Mouse (Mus musculus) stomach, embryonic 16.5 days (tissue): ENCODE results near the gene Gm5447. TPM values are rescaled to one million over a fixed set of nuclear protein-coding genes. Genes with fewer than 3 reads are reported as not detected.

ENCODE experiments used
- ATAC-seq: fragments of 200-750 bp; cut with Nextera tagmentation; 2 replicates; pipeline ENCODE4 v1.8.0; 2017; ENCODE audit warnings: moderate number of reproducible peaks, moderate TSS enrichment; ENCODE audit not compliant: insufficient read depth, low FRiP score
- H3K27ac ChIP-seq: fragments of 300-500 bp; sonication (generic); 2 replicates; pipeline ENCODE4 v1.5.1; 2014; ENCODE audit warnings: low read length
- H3K27me3 ChIP-seq: fragments of 300-500 bp; sonication (generic); 2 replicates; pipeline ENCODE4 v1.6.1; 2014; ENCODE audit warnings: low read length, control low read depth, mixed read lengths; ENCODE audit not compliant: control insufficient read depth, insufficient read depth
- H3K36me3 ChIP-seq: fragments of 300-500 bp; sonication (generic); 2 replicates; pipeline ENCODE4 v1.6.1; 2014; ENCODE audit warnings: low read length; ENCODE audit not compliant: control insufficient read depth, insufficient read depth
- H3K4me1 ChIP-seq: fragments of 300-500 bp; sonication (generic); 2 replicates; pipeline ENCODE4 v1.6.1; 2014; ENCODE audit warnings: low read length, control low read depth, mixed read lengths; ENCODE audit not compliant: control insufficient read depth, insufficient read depth
- H3K4me2 ChIP-seq: fragments of 300-500 bp; sonication (generic); 2 replicates; pipeline ENCODE4 v1.6.1; 2014; ENCODE audit warnings: low read depth, low read length, mixed read lengths
- H3K4me3 ChIP-seq: fragments of 300-500 bp; sonication (generic); replicated peaks from 2 replicates; pipeline ENCODE4 v1.5.1; 2014; ENCODE audit warnings: mild to moderate bottlenecking, low read length
- H3K9ac ChIP-seq: fragments of 300-500 bp; sonication (generic); 2 replicates; pipeline ENCODE4 v1.6.1; 2014; ENCODE audit warnings: low read length
- H3K9me3 ChIP-seq: fragments of 300-500 bp; sonication (generic); replicated peaks from 2 replicates; pipeline ENCODE4 v1.6.1; 2016; ENCODE audit warnings: low read length, control low read depth; ENCODE audit not compliant: control insufficient read depth
- WGBS: fragments of 180-500 bp; shearing (Covaris S2); extraction: QIAGEN DNeasy Blood & Tissue Kit; methylation state at CpG from one replicate; pipeline ENCODE4 v1.1.7; 2014; 5-methylcytosine and 5-hydroxymethylcytosine counted together
- polyA plus RNA-seq: library from polyadenylated mRNA; unstranded; fragments of >200 nt; fragmentation: Nextera tagmentation; extraction: Ambion mirVana; gene quantifications from 2 replicates; pipeline ENCODE4 v1.2.1, GENCODE M21; 2015

The Gm5447 gene
- polyA plus RNA-seq, 1 experiment from 2014 or later: 0.08 TPM

GRCm38 (mm10) chr13:30993819-30994218, 19.8 kb downstream of the Gm5447 start:
- 31% methylated on average over 3 of the region's 3 CpGs for WGBS
- H3K27ac ChIP-seq: no peak overlapping the region
- H3K27me3 ChIP-seq: no peaks in the 10 kb centered on the region

GRCm38 (mm10) chr13:30994249-30994858, 20.4 kb downstream of the Gm5447 start:
- H3K4me2 ChIP-seq: no peak overlapping the region
- H3K4me1 ChIP-seq: no peaks in the 10 kb centered on the region
- H3K27ac ChIP-seq: no peak overlapping the region
- H3K4me3 ChIP-seq: no peak overlapping the region
- no peaks in the 10 kb centered on the region for H3K27me3 ChIP-seq
- no peaks in the 10 kb centered on the region for H3K9me3 ChIP-seq
- no peak overlapping the region for H3K9ac ChIP-seq
- no peaks in the 10 kb centered on the region for H3K36me3 ChIP-seq
- no peak for ATAC-seq
- WGBS: 65% methylated on average over 6 of the region's 6 CpGs

More at GRCm38 (mm10) chr13:30993819-30994218, 19.8 kb downstream of the Gm5447 start:
- Histone ChIP-seq H3K9ac (no peak overlapping the region), H3K4me1 (no peaks in the 10 kb centered on the region), H3K36me3 (no peaks in the 10 kb centered on the region), H3K4me3 (no peak overlapping the region), H3K4me2 (no peak overlapping the region), H3K9me3 (no peaks in the 10 kb centered on the region)
- ATAC-seq: no peak

- Histone ChIP-seq H3K36me3 (no peaks in the 10 kb centered on the region), H3K27me3 (no peaks in the 10 kb centered on the region), H3K4me2 (no peak overlapping the region), H3K9me3 (no peaks in the 10 kb centered on the region), H3K4me3 (no peak overlapping the region), H3K4me1 (no peaks in the 10 kb centered on the region), H3K27ac (no peak overlapping the region), H3K9ac (no peak overlapping the region)
- 83% methylated on average over 8 of the region's 8 CpGs for WGBS
- no peak for ATAC-seq
These were observed 23.7 kb downstream of the Gm5447 start for GRCm38 (mm10) chr13:30997526-30998253.

GRCm38 (mm10) chr13:30999799-31000198, 25.8 kb downstream of the Gm5447 start:
- H3K4me2 ChIP-seq: no peak overlapping the region
- 81% methylated on average over 6 of the region's 6 CpGs for WGBS

GRCm38 (mm10) chr13:31004458-31004857, 30.5 kb downstream of the Gm5447 start:
- H3K4me1 ChIP-seq: no peaks in the 10 kb centered on the region
- peak overlapping the region; percentile 18 for H3K4me3 ChIP-seq
- 34% methylated on average over 12 of the region's 12 CpGs for WGBS
- no peaks in the 10 kb centered on the region for H3K27me3 ChIP-seq
- no peaks in the 10 kb centered on the region for H3K36me3 ChIP-seq
- ATAC-seq: no peak
- no peak overlapping the region for H3K9ac ChIP-seq
- H3K27ac ChIP-seq: no peak overlapping the region
- peak overlapping the region; percentile 40 for H3K4me2 ChIP-seq
- H3K9me3 ChIP-seq: no peaks in the 10 kb centered on the region

More at GRCm38 (mm10) chr13:30999799-31000198, 25.8 kb downstream of the Gm5447 start:
- Histone ChIP-seq H3K36me3 (no peaks in the 10 kb centered on the region), H3K4me3 (no peak overlapping the region), H3K27me3 (no peaks in the 10 kb centered on the region), H3K9me3 (no peaks in the 10 kb centered on the region), H3K9ac (no peak overlapping the region), H3K4me1 (no peaks in the 10 kb centered on the region), H3K27ac (no peak overlapping the region)
- no peak for ATAC-seq

DNA sequence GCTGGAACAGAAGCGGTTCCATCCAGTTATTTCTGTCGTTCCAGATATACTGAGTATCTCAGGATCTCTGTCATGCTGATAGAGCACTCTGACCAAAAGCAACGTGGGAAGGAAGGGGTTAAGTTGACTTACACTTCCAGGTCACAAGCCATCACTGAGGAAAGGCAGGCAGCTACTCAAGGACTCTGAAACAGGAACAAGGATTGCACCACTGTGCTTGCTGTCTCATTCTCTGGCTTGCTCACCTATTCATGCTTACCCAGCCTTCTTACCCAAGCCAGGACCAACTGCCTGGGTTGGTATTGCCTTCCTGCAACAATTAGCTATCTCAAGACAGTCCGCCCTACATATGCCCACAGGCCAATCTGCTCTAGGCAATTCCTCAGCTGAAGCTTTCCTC, 31.0 kb downstream of the Gm5447 start:
- H3K4me3 ChIP-seq: peak overlapping the region; percentile 18
- no peak; the same call in 1 of the 2 replicates for ATAC-seq
- no peaks in the 10 kb centered on the region for H3K27me3 ChIP-seq
- H3K27ac ChIP-seq: no peak overlapping the region
- H3K4me2 ChIP-seq: peak overlapping the region; percentile 40
- 50% methylated on average over 4 of the region's 4 CpGs for WGBS
- H3K9ac ChIP-seq: no peak overlapping the region
- H3K36me3 ChIP-seq: no peaks in the 10 kb centered on the region
- H3K4me1 ChIP-seq: no peaks in the 10 kb centered on the region
- no peaks in the 10 kb centered on the region for H3K9me3 ChIP-seq

- Histone ChIP-seq H3K9ac (no peak overlapping the region), H3K36me3 (no peaks in the 10 kb centered on the region), H3K27me3 (no peaks in the 10 kb centered on the region), H3K9me3 (no peaks in the 10 kb centered on the region), H3K4me3 (no peak overlapping the region), H3K4me1 (no peaks in the 10 kb centered on the region), H3K4me2 (no peak overlapping the region), H3K27ac (no peak overlapping the region)
- ATAC-seq: no peak
- 92% methylated on average over 3 of the region's 3 CpGs for WGBS
These were observed 43.5 kb downstream of the Gm5447 start for GRCm38 (mm10) chr13:31017545-31017944.

DNA sequence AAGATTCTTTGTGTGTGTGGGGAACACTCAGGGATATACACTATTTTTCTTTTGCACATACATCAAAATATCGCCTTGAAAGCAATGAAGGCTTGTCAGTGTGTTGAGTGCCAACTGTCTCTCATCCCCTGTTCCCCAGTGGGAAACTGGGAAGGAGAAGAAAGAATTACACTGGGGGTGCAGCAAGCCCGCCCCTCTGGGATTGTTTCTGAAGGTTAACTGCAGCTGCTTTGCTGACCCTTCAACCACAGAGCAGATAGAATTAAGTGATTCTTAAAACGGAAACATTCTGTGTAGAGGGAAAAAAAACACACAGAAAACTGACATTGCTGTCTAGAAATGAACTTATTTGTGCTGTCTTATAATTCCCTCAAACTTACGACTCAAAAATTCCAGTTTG, 47.5 kb downstream of the Gm5447 start:
- no peaks in the 10 kb centered on the region for H3K4me1 ChIP-seq
- no peak overlapping the region for H3K4me3 ChIP-seq
- 38% methylated on average over 4 of the region's 4 CpGs for WGBS
- H3K36me3 ChIP-seq: no peaks in the 10 kb centered on the region
- no peak overlapping the region for H3K4me2 ChIP-seq
- H3K9ac ChIP-seq: no peak overlapping the region
- no peaks in the 10 kb centered on the region for H3K27me3 ChIP-seq
- no peak overlapping the region for H3K27ac ChIP-seq
- ATAC-seq: no peak
- no peaks in the 10 kb centered on the region for H3K9me3 ChIP-seq

GRCm38 (mm10) chr13:31021927-31022326, 47.9 kb downstream of the Gm5447 start:
- no peaks in the 10 kb centered on the region for H3K27me3 ChIP-seq
- H3K9ac ChIP-seq: no peak overlapping the region
- WGBS: 30% methylated on average over 6 of the region's 6 CpGs
- H3K4me1 ChIP-seq: no peaks in the 10 kb centered on the region
- no peak overlapping the region for H3K4me2 ChIP-seq
- no peak overlapping the region for H3K4me3 ChIP-seq
- no peaks in the 10 kb centered on the region for H3K36me3 ChIP-seq
- ATAC-seq: no peak
- H3K9me3 ChIP-seq: no peaks in the 10 kb centered on the region
- no peak overlapping the region for H3K27ac ChIP-seq
